Mouse (Mus musculus) cerebellum, adult 2 months (tissue): ENCODE results near the gene Fgf18.

Source experiments
- CTCF ChIP-seq: fragments of 200-500 bp; IDR thresholded peaks from 2 replicates; pipeline ENCODE4 v1.5.1; 2011; ENCODE audit warnings: low read depth, mild to moderate bottlenecking, control low read depth, low read length, moderate library complexity, borderline replicate concordance; ENCODE audit not compliant: insufficient read depth
- POLR2A ChIP-seq: fragments of 200-500 bp; IDR thresholded peaks from 2 replicates; pipeline ENCODE4 v1.6.1; 2011; ENCODE audit warnings: low read length, control low read depth, borderline replicate concordance; ENCODE audit not compliant: insufficient read depth

GRCm38 (mm10) chr11:33175768-33176167 is 28.6 kb upstream of the Fgf18 start:
- TF ChIP-seq CTCF (no peak), POLR2A (no peak)
